Mouse (Mus musculus): ENCODE results near the gene Qser1.
A peak's percentile ranks its signal among the peaks of the same experiment; 100 is the strongest.
"Not testable (repeated sequence)": the region's sequence is repeated elsewhere in the genome, so short reads cannot be mapped to it uniquely, and the experiment has no call there.

Gene Qser1

DNA sequence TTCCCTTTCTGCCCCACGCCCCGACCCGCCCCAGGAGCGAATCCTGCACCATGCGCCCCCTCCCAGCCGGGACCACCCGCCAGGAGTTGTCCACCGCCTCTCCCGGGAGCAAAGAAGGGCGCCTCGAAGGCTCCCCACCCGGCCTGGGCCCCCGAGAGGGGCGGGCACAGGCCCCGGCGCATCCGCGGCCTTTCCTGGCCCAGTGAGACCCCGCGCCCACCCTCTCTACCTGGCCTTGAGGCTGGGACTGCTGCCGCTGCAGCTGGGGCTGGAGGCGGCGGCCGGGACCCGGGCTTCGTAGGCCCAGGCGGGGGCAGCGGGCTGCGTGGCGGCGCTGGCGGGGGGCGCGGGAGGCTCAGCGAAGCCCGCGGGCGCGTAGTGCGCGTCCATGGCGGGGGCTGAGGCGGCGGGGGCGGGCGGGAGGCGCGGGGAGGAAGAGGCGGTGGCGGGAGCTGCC, at the start of gene Qser1:
Qser1 (minus strand) TSS at position 390 of the 457 bp plus-strand sequence.
- DNase-seq, result no peak

DNA sequence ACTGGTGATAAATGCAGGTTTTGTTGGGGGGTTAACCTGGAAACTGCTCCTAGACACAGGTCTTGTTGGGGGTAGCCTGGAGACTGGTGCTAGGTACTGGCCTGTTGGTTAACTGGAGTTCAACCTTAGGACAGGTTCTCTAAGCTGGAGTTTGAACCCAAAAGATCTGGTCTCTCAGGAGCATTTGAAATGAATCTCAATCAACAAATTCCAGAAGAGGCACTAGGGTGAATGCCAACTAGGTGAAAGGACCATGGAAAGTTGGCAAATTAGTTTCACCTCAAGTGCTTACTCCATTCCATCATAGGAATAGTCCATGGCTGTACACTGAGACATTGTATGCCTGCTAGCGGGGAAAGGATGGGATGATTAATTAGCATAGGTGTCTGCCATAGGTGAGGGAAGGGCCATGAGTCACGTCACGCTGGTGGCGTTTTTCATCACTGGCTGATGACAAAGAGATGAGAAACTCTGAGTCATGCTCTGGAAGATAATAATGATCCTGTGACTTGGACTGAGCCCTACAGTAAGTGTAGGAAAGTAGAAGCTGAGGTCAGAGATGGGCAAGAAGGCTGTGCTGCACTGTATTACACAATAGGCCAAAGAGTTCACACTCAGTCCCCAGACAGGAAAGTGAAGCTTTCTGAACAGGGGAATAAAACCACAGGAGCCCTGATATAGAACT, 47.8 kb upstream of the Qser1 start:
- DNase-seq, result peak; percentile 64

DNA sequence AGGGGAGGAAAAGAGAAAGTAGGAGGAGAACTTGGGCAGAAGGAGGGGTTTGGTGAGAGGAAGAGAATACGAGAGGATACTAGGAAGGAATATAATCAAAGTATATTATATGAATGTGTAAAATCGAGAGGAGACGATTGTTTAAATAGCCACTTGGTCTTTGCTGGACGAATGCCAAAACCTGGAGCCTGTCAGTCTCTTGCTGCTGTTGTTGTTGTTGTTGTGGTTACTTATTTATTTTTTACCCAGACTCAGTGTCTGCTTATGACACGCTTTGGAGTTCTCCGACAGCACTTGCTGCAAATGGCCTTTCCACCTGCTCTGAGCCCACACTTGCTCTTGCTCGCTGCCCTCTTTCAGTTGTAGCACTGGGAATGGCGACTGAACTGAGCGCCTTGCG, 43.9 kb upstream of the Qser1 start:
- DNase-seq, result peak; percentile 27

- DNase-seq, result no peak
Observed at GRCm38 (mm10) chr2:104859060-104859459, 42.5 kb upstream of the Qser1 start.

DNA sequence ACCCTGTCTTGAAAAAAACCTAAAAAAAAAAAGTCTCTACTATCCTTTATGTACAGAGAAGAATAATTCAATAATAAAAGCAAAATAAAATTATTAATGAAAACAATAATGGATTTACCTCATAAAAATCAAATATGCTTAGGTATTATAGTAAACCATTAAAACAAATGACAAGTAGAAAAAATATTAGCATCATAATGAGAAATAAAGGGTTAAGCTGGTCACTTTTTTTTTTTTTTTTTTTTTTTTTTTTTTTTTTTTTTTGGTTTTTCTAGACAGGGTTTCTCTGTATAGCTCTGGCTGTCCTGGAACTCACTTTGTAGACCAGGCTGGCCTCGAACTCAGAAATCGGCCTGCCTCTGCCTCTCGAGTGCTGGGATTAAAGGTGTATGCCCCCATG, 41.5 kb upstream of the Qser1 start:
- DNase-seq, result not testable (repeated sequence)

GRCm38 (mm10) chr2:104856218-104856617, 39.7 kb upstream of the Qser1 start:
- no peak for DNase-seq

DNA sequence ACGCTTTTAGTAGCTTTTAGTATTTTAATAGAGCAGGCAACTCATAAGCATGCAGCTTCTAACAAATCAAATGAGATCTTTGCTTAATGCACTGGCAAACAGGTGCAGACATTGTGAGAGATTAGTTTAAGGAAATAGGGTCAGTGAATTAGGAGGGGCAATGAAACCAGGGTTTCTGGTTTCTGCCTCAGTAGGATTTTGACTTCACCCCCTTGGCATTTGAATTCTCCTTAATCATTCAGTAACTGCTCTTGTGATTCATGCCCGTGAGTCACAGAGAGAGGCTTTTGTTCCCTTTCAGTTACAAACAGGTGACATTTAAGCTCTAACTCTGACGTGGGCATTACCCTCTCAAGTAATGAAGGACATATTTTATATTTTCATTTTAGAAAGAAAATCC, 39.2 kb upstream of the Qser1 start:
- no peak for DNase-seq

DNA sequence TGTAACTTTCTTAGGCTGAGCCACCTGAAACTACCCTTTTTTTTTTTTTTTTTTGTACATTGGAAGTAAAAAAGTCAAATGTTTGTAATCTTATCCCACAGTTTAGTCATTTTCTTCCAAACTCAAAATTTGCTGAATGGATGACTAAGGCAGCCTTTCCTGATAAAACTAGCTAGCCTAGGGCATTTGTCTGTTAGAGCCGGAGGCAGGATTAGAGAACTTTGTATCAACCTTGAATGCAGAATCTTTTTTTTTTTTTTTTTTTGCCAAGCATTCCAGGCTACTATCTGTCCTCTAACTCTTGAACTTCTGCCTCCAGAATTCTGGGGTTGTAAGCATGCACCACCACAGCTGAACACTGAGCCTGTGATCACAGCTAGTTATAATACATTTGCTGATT, 38.3 kb upstream of the Qser1 start:
- no peak for DNase-seq

GRCm38 (mm10) chr2:104852546-104852945, 36.0 kb upstream of the Qser1 start:
- no peak for DNase-seq

GRCm38 (mm10) chr2:104851686-104852085, 35.1 kb upstream of the Qser1 start:
- DNase-seq, result no peak

DNA sequence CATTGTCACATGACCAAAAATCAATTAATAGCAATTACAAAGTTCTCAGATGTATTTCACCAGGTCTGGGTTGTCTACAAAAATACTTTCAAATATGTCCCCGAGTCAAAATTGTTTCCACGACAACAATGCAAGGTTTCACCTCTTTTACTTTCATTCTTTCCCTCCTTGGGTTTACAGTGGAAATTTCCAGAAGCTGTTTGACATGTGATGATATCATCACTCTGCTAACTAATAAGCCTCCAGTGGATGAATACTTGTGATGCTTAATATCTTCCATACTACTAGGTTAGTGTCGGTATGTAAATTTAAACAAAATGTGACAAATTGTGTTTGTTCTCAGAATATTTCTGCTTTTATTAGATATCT, 33.4 kb upstream of the Qser1 start:
- no peak for DNase-seq

GRCm38 (mm10) chr2:104849276-104849990, 32.9 kb upstream of the Qser1 start, which contains the start of gene Prrg4:
TSS of gene Prrg4 (minus strand) at chr2:104849876.
- DNase-seq, result peak; percentile 86

GRCm38 (mm10) chr2:104848235-104849161, 31.9 kb upstream of the Qser1 start:
- no peak for DNase-seq

- DNase-seq, result peak; percentile 29
Observed at GRCm38 (mm10) chr2:104847645-104848044, 31.1 kb upstream of the Qser1 start.

- DNase-seq, result no peak
Observed at GRCm38 (mm10) chr2:104846638-104847414, 30.3 kb upstream of the Qser1 start.

- no peak for DNase-seq
Observed at GRCm38 (mm10) chr2:104842559-104842958, 26.0 kb upstream of the Qser1 start.

- no peak for DNase-seq
Observed at GRCm38 (mm10) chr2:104841736-104842135, 25.2 kb upstream of the Qser1 start.

- DNase-seq, result no peak
Observed at GRCm38 (mm10) chr2:104840974-104841373, 24.4 kb upstream of the Qser1 start.

DNA sequence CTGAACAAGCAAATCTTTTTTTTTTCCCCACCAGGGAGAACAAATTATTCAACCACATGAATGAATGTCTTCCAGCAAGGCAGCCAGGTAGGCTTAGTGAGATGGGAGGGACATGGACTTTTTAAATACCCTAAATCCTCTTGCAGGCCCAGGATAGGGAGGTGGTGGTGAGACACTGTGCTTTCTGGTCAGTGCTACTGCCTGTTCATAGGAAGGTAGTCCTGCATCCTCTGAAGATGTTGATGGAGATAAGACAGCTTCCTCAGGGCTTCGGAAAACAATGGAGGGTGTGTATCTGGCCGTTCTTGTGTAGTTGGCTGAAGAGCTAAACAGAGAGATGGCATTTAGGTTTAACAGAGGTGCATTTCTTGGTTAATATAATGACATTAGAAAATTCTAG, 15.9 kb upstream of the Qser1 start:
- no peak for DNase-seq

GRCm38 (mm10) chr2:104826191-104826590, 9.6 kb upstream of the Qser1 start:
- DNase-seq, result no peak

GRCm38 (mm10) chr2:104818763-104819162, 2.2 kb upstream of the Qser1 start:
- DNase-seq, result not testable (repeated sequence)

GRCm38 (mm10) chr2:104817555-104818330, 1.2 kb upstream of the Qser1 start:
- DNase-seq, result no peak

Data from kidney, postnatal 14 days (tissue).